In the genomic region with DNA sequence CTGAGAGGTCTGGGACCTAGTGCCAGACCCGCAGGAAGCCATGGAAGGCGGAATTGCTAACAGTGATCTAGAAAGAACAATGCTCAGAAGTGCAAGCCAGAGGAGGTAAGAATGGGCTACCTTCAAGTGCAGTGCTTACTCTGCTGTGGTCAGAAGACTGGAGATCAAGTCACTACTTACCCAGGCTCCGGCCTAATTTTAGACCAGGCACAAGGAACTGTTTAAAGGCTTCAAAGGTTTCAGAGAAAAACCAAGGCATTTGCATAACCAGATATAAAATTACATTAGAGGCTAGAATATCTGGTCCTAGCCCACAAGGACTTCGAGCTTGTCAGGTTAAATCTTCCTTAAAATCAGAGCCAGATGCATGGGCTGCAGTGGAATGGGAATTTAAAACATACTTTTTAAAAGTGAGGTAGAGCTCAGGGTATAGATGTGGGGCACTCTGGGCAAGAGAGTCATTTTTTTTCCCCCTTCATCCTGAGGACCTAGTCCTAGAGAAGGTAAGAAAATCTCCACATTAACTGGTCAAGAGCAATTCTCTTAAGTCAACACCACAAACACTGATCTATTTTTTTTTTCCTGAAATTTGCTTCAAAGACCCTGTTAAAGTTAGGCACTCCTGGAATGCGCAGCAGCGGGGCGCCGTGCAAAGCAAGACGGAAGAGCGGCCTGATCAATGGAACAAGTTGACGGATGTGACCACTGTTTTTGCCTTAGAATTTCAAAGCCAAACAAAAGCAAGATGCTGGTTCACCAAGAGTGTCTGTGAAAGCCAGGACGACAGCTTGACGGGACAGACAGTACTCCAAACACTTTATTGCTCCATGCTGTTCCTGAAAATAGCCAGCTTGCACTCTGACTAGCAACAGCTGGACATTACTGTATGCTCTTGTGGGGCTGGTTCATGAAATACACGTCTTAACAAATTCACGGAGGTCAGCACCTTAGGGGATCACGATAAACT, we compare ENCODE assay signal across 11 mouse cellular contexts. TPM values are rescaled to one million over a fixed set of nuclear protein-coding genes. Genes with fewer than 3 reads are reported as not detected.
DNase-seq lines count a peak whose midpoint lies in the region; ATAC-seq lines count a peak whose summit lies in the region.
"Had no signal": no experiment of that assay in that cellular context is flagged by ENCODE, and none has a peak within 500 bp of the region (broad histone marks: within the 10 kb centered on the region; RNA-seq: fewer than 3 reads in every experiment).

No protein-coding gene starts in this region.

- peak overlapping the region; percentile 19; the same call in 1 of the 2 replicates for H3K4me2 ChIP-seq in heart, embryonic 11.5 days
- H3K4me2 ChIP-seq in limb, embryonic 12.5 days, result 0 out of 2 replicates have a peak overlapping the region, but pooled peaks have one; percentile 10

- WGBS in heart, embryonic 11.5 days (ENCODE audit: insufficient replicate concordance), result 50% methylated on average over 16 of the region's 16 CpGs
- WGBS in limb, embryonic 12.5 days, result 33% methylated on average over 16 of the region's 16 CpGs

- no peak for ATAC-seq in heart, embryonic 11.5 days (replicated peaks; ENCODE audit: insufficient number of reproducible peaks, low FRiP score, low TSS enrichment)
- no peak for ATAC-seq in limb, embryonic 12.5 days (ENCODE audit: insufficient number of reproducible peaks, insufficient read depth, low FRiP score, low TSS enrichment, low read depth)

- no peaks in the 10 kb centered on the region for H3K9me3 ChIP-seq in heart, embryonic 11.5 days (replicated peaks; ENCODE audit: control insufficient read depth, low read length)
- no peaks in the 10 kb centered on the region for H3K9me3 ChIP-seq in limb, embryonic 12.5 days

- no peak overlapping the region for H3K4me3 ChIP-seq in heart, embryonic 11.5 days (ENCODE audit: low read depth, low read length)
- H3K4me3 ChIP-seq in limb, embryonic 12.5 days (replicated peaks), result no peak overlapping the region

- no peak overlapping the region for H3K9ac ChIP-seq in heart, embryonic 11.5 days (ENCODE audit: low read depth, low read length)
- no peak overlapping the region for H3K9ac ChIP-seq in limb, embryonic 12.5 days (replicated peaks)

- no peaks in the 10 kb centered on the region for H3K36me3 ChIP-seq in heart, embryonic 11.5 days (ENCODE audit: control insufficient read depth, insufficient read depth, low read length)
- H3K36me3 ChIP-seq in limb, embryonic 12.5 days, result peaks cover 8% of the 10 kb centered on the region; the same call in 1 of the 2 replicates

- peak; percentile 24 for DNase-seq in urinary bladder, postnatal 14 days (ENCODE audit: low spot score)
- DNase-seq in urinary bladder, adult 18-20 months (ENCODE audit: low spot score in 2 of 2), result no peak
- DNase-seq in adrenal gland, adult 18-20 months (ENCODE audit: low spot score in 2 of 2), result no peak
- no peak for DNase-seq in right cerebral cortex, adult 2 months (ENCODE audit: low spot score in 2 of 2)
- no peak for DNase-seq in urinary bladder, postnatal 10 days (ENCODE audit: low spot score)
- DNase-seq: gastrocnemius, postnatal 14 days; retina, postnatal 1 day had no signal

- no peaks in the 10 kb centered on the region for H3K27me3 ChIP-seq in heart, embryonic 11.5 days (ENCODE audit: control insufficient read depth, insufficient read depth, low read length)
- no peaks in the 10 kb centered on the region for H3K27me3 ChIP-seq in limb, embryonic 12.5 days

- 0 out of 2 replicates have a peak, but pooled peaks cover 6% of the 10 kb centered on the region for H3K4me1 ChIP-seq in heart, embryonic 11.5 days (ENCODE audit: control insufficient read depth, insufficient read depth, low read length)
- H3K4me1 ChIP-seq in limb, embryonic 12.5 days (replicated peaks), result peaks cover 53% of the 10 kb centered on the region

- H3K27ac ChIP-seq in heart, embryonic 11.5 days (ENCODE audit: low read depth, low read length), result no peak overlapping the region
- H3K27ac ChIP-seq in limb, embryonic 12.5 days, result peak overlapping the region; percentile 74
- H3K27ac ChIP-seq: macrophage had no signal

RNA-seq across cellular contexts. Expression of a gene that starts 40.1 kb away (rescaled TPM):
- polyA plus RNA-seq in heart, embryonic 11.5 days (2014; fragmentation: Nextera tagmentation; extraction: Ambion mirVana), result not detected in 2 replicates
- polyA plus RNA-seq in limb, embryonic 12.5 days (2016; fragmentation: Nextera tagmentation; extraction: Ambion mirVana), result not detected in 2 replicates
- total RNA-seq in adrenal gland, adult 18-20 months (2021), result not detected
- total RNA-seq: gastrocnemius, postnatal 14 days; layer of hippocampus, adult 18-20 months had no signal
- polyA plus RNA-seq: macrophage had no signal
